ENCODE assay signal across 23 mouse cellular contexts in the genomic region with DNA sequence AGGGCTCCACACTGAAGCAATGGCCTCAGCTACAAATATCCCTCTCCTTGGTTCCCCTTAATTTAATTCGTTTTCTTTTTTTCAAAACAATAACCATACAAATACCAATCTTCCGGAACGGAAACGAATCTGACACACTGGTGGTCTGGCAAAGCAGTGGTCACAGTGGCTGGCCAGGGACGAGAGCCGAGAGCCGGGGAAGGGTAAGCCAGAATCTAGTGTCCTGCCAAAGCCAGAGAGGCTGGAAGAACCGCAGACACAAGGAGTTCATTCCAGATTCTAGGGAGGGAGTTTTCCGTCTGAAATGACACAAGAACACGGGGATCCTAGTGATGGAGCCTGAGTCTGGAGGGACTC. TPM values are rescaled to one million over a fixed set of nuclear protein-coding genes. Genes with fewer than 3 reads are reported as not detected.
DNase-seq lines count a peak whose midpoint lies in the region; ATAC-seq and TF ChIP-seq lines count a peak whose summit lies in the region.
"Had no signal": no experiment of that assay in that cellular context is flagged by ENCODE, and none has a peak within 500 bp of the region (broad histone marks: within the 10 kb centered on the region; RNA-seq: fewer than 3 reads in every experiment).

No protein-coding gene starts in this region.

- no peak for ATAC-seq in hindbrain, embryonic 11.5 days (ENCODE audit: low FRiP score)
- ATAC-seq in hindbrain, embryonic 13.5 days (ENCODE audit: low FRiP score) = no peak
- ATAC-seq in common myeloid progenitor, adult 5-6 weeks (replicated peaks; ENCODE audit: low read depth, poor library complexity, severe bottlenecking) = peak; percentile 26; the same call in 1 of the 2 replicates
- 0 out of 4 replicates have a peak, but pooled peaks have one; percentile 10 to 17 for ATAC-seq in hematopoietic stem cell, adult 5-6 weeks (replicated peaks in 1 of 2; ENCODE audit: insufficient read depth in 1 of 2, low FRiP score in 2 of 2, low TSS enrichment in 1 of 2, low read depth in 1 of 2, poor library complexity in 2 of 2, severe bottlenecking in 2 of 2)
- no peak for ATAC-seq in limb, embryonic 14.5 days (ENCODE audit: low FRiP score, low read depth)
- ATAC-seq: forebrain, embryonic 16.5 days; intestine, embryonic 15.5 days had no signal

- H3K27ac ChIP-seq in hindbrain, embryonic 11.5 days (ENCODE audit: low read depth, low read length) = no peak overlapping the region
- H3K27ac ChIP-seq in hindbrain, embryonic 13.5 days = no peak overlapping the region
- no peak overlapping the region for H3K27ac ChIP-seq in limb, embryonic 14.5 days (replicated peaks; ENCODE audit: low read depth, low read length)
- H3K27ac ChIP-seq: heart, embryonic 13.5 days; hindbrain, embryonic 15.5 days; intestine, embryonic 15.5 days had no signal

- H3K4me1 ChIP-seq in hindbrain, embryonic 11.5 days (replicated peaks; ENCODE audit: control insufficient read depth, insufficient read depth, low read length) = 0 out of 2 replicates have a peak, but pooled peaks cover 2% of the 10 kb centered on the region
- H3K4me1 ChIP-seq in hindbrain, embryonic 13.5 days (replicated peaks) = peaks cover 5% of the 10 kb centered on the region
- no peaks in the 10 kb centered on the region for H3K4me1 ChIP-seq in limb, embryonic 14.5 days (ENCODE audit: control insufficient read depth, insufficient read depth, low read length)

- no peaks in the 10 kb centered on the region for H3K9me3 ChIP-seq in hindbrain, embryonic 11.5 days (ENCODE audit: control insufficient read depth, low read length)
- H3K9me3 ChIP-seq in hindbrain, embryonic 13.5 days = no peaks in the 10 kb centered on the region
- H3K9me3 ChIP-seq in limb, embryonic 14.5 days (ENCODE audit: control insufficient read depth, low read length) = no peaks in the 10 kb centered on the region
- H3K9me3 ChIP-seq: heart, embryonic 13.5 days; hindbrain, embryonic 15.5 days; intestine, embryonic 15.5 days had no signal

- peaks cover 92% of the 10 kb centered on the region for H3K27me3 ChIP-seq in hindbrain, embryonic 11.5 days (ENCODE audit: control insufficient read depth, insufficient read depth, low read length)
- peaks cover 96% of the 10 kb centered on the region for H3K27me3 ChIP-seq in hindbrain, embryonic 13.5 days
- H3K27me3 ChIP-seq in limb, embryonic 14.5 days (ENCODE audit: control insufficient read depth, insufficient read depth, low read length) = peaks cover 94% of the 10 kb centered on the region

- no peaks in the 10 kb centered on the region for H3K36me3 ChIP-seq in hindbrain, embryonic 11.5 days (ENCODE audit: control insufficient read depth, insufficient read depth, low read length)
- no peaks in the 10 kb centered on the region for H3K36me3 ChIP-seq in hindbrain, embryonic 13.5 days
- H3K36me3 ChIP-seq in limb, embryonic 14.5 days (ENCODE audit: control insufficient read depth, insufficient read depth, low read length) = no peaks in the 10 kb centered on the region
- H3K36me3 ChIP-seq: heart, embryonic 13.5 days; hindbrain, embryonic 15.5 days; intestine, embryonic 15.5 days had no signal

- TF ChIP-seq POLR2A in limb, embryonic 14.5 days (IDR thresholded peaks at IDR 0.05; ENCODE audit: borderline replicate concordance, extremely low read depth, insufficient read depth, insufficient read length) = no peak

- peak; percentile 60 for DNase-seq in hindbrain, embryonic 11.5 days (ENCODE audit: low spot score)
- DNase-seq in limb, embryonic 14.5 days (ENCODE audit: low spot score) = no peak
- DNase-seq in adrenal gland, adult 2 months = no peak
- no peak for DNase-seq in layer of hippocampus, postnatal 10 days (ENCODE audit: low spot score in 2 of 2)
- DNase-seq: adrenal gland, postnatal 14 days; cerebellum, adult 11-12 months; cerebellum, adult 9-10 months; gastrocnemius, postnatal 14 days; heart, postnatal 36 days; kidney, adult 8-10 months had no signal

- no peak overlapping the region for H3K9ac ChIP-seq in hindbrain, embryonic 11.5 days (ENCODE audit: low read depth, low read length)
- no peak overlapping the region for H3K9ac ChIP-seq in hindbrain, embryonic 13.5 days
- H3K9ac ChIP-seq in limb, embryonic 14.5 days (ENCODE audit: low read depth, low read length, severe bottlenecking) = 0 out of 2 replicates have a peak overlapping the region, but pooled peaks have one; percentile 12
- H3K9ac ChIP-seq: heart, embryonic 13.5 days; hindbrain, embryonic 15.5 days; intestine, embryonic 15.5 days had no signal

- no peak overlapping the region for H3K4me2 ChIP-seq in hindbrain, embryonic 11.5 days (replicated peaks; ENCODE audit: low read depth, low read length)
- H3K4me2 ChIP-seq in hindbrain, embryonic 13.5 days = no peak overlapping the region
- no peak overlapping the region for H3K4me2 ChIP-seq in limb, embryonic 14.5 days (replicated peaks; ENCODE audit: low read depth, low read length, severe bottlenecking)
- H3K4me2 ChIP-seq: heart, embryonic 13.5 days; hindbrain, embryonic 15.5 days; intestine, embryonic 15.5 days had no signal

- H3K4me3 ChIP-seq in hindbrain, embryonic 11.5 days (ENCODE audit: low read depth, low read length) = no peak overlapping the region
- H3K4me3 ChIP-seq in hindbrain, embryonic 13.5 days = no peak overlapping the region
- H3K4me3 ChIP-seq in limb, embryonic 14.5 days (replicated peaks; ENCODE audit: low read length) = no peak overlapping the region
- H3K4me3 ChIP-seq: heart, embryonic 13.5 days; hindbrain, embryonic 15.5 days; intestine, embryonic 15.5 days had no signal

- 2% methylated on average over 10 of the region's 10 CpGs for WGBS in hindbrain, embryonic 11.5 days
- 2% methylated on average over 10 of the region's 10 CpGs for WGBS in hindbrain, embryonic 13.5 days
- 4% methylated on average over 10 of the region's 10 CpGs for WGBS in limb, embryonic 14.5 days

RNA-seq across cellular contexts. Expression of a gene that starts 7.4 kb away (rescaled TPM):
- polyA plus RNA-seq in hindbrain, embryonic 11.5 days (2014; fragmentation: Nextera tagmentation; extraction: Ambion mirVana) = 0.23 and 0.39 TPM in 2 replicates
- polyA plus RNA-seq in hindbrain, embryonic 13.5 days (2015; fragmentation: Nextera tagmentation; extraction: Ambion mirVana) = not detected in 2 replicates
- total RNA-seq in common myeloid progenitor, adult 5-6 weeks (2017) = not detected in 2 replicates
- not detected in 2 replicates for total RNA-seq in hematopoietic stem cell, adult 5-6 weeks (2017)
- 0.70 and 1.1 TPM in 2 replicates for polyA plus RNA-seq in limb, embryonic 14.5 days (2012; rRNA removed)
- 0.80 and 1.4 TPM in 2 replicates for polyA plus RNA-seq in limb, embryonic 14.5 days (2014; fragmentation: Nextera tagmentation; extraction: Ambion mirVana)
- not detected for total RNA-seq in adrenal gland, adult 2 months (2021)
- not detected in 2 replicates for polyA plus RNA-seq in adrenal gland, adult 2 months (2012; rRNA removed)
- not detected for total RNA-seq in layer of hippocampus, postnatal 10 days (2021)
- total RNA-seq: adrenal gland, postnatal 14 days; gastrocnemius, adult 18-20 months; gastrocnemius, postnatal 14 days; heart, adult 8-10 months; heart, postnatal 36 days had no signal
- polyA plus RNA-seq: forebrain, embryonic 16.5 days; gonadal fat pad, adult 2 months; heart, embryonic 13.5 days; heart, postnatal 0 days; hindbrain, embryonic 15.5 days; intestine, embryonic 15.5 days had no signal

RNA-seq across cellular contexts. Expression of a gene that starts 26.0 kb away (rescaled TPM):
- polyA plus RNA-seq in hindbrain, embryonic 11.5 days (2014; fragmentation: Nextera tagmentation; extraction: Ambion mirVana) = not detected in 2 replicates
- not detected in 2 replicates for polyA plus RNA-seq in hindbrain, embryonic 13.5 days (2015; fragmentation: Nextera tagmentation; extraction: Ambion mirVana)
- not detected in 2 replicates for total RNA-seq in common myeloid progenitor, adult 5-6 weeks (2017)
- total RNA-seq in hematopoietic stem cell, adult 5-6 weeks (2017) = not detected in 2 replicates
- polyA plus RNA-seq in limb, embryonic 14.5 days (2012; rRNA removed) = not detected in 2 replicates
- polyA plus RNA-seq in limb, embryonic 14.5 days (2014; fragmentation: Nextera tagmentation; extraction: Ambion mirVana) = not detected in 2 replicates
- total RNA-seq in adrenal gland, adult 2 months (2021) = not detected
- polyA plus RNA-seq in adrenal gland, adult 2 months (2012; rRNA removed) = 0.10 TPM in 1 of 2 replicates, not detected in the other
- total RNA-seq in layer of hippocampus, postnatal 10 days (2021) = not detected
- total RNA-seq: ES-E14; gastrocnemius, adult 18-20 months; gastrocnemius, postnatal 14 days had no signal
- polyA plus RNA-seq: embryonic facial prominence, embryonic 14.5 days; forebrain, embryonic 16.5 days; gonadal fat pad, adult 2 months; hindbrain, embryonic 15.5 days; intestine, embryonic 15.5 days had no signal

RNA-seq across cellular contexts. Expression of a gene that starts 39.1 kb away (rescaled TPM):
- 0.15 TPM in 1 of 2 replicates, not detected in the other for polyA plus RNA-seq in hindbrain, embryonic 11.5 days (2014; fragmentation: Nextera tagmentation; extraction: Ambion mirVana)
- not detected in 2 replicates for polyA plus RNA-seq in hindbrain, embryonic 13.5 days (2015; fragmentation: Nextera tagmentation; extraction: Ambion mirVana)
- not detected in 2 replicates for total RNA-seq in common myeloid progenitor, adult 5-6 weeks (2017)
- total RNA-seq in hematopoietic stem cell, adult 5-6 weeks (2017) = not detected in 2 replicates
- polyA plus RNA-seq in limb, embryonic 14.5 days (2012; rRNA removed) = 0.05 TPM in 2 replicates
- not detected in 2 replicates for polyA plus RNA-seq in limb, embryonic 14.5 days (2014; fragmentation: Nextera tagmentation; extraction: Ambion mirVana)
- not detected for total RNA-seq in adrenal gland, adult 2 months (2021)
- polyA plus RNA-seq in adrenal gland, adult 2 months (2012; rRNA removed) = not detected in 2 replicates
- under 1 TPM; 0.21 to 0.56 TPM for total RNA-seq in layer of hippocampus, postnatal 10 days (2021)
- total RNA-seq: adrenal gland, postnatal 14 days; ES-E14; gastrocnemius, adult 18-20 months; gastrocnemius, postnatal 14 days; heart, postnatal 36 days had no signal
- polyA plus RNA-seq: heart, embryonic 13.5 days; heart, postnatal 0 days; hindbrain, embryonic 15.5 days had no signal

RNA-seq across cellular contexts. Expression of a gene that starts 47.7 kb away (rescaled TPM):
- not detected in 2 replicates for polyA plus RNA-seq in hindbrain, embryonic 11.5 days (2014; fragmentation: Nextera tagmentation; extraction: Ambion mirVana)
- polyA plus RNA-seq in hindbrain, embryonic 13.5 days (2015; fragmentation: Nextera tagmentation; extraction: Ambion mirVana) = not detected in 2 replicates
- not detected in 2 replicates for total RNA-seq in common myeloid progenitor, adult 5-6 weeks (2017)
- not detected in 2 replicates for total RNA-seq in hematopoietic stem cell, adult 5-6 weeks (2017)
- not detected in 2 replicates for polyA plus RNA-seq in limb, embryonic 14.5 days (2012; rRNA removed)
- polyA plus RNA-seq in limb, embryonic 14.5 days (2014; fragmentation: Nextera tagmentation; extraction: Ambion mirVana) = not detected in 2 replicates
- total RNA-seq in adrenal gland, adult 2 months (2021) = under 1 TPM in 1 of 2 experiments, not detected in 1; 0.23 TPM
- not detected in 2 replicates for polyA plus RNA-seq in adrenal gland, adult 2 months (2012; rRNA removed)
- not detected for total RNA-seq in layer of hippocampus, postnatal 10 days (2021)
- total RNA-seq: ES-E14; gastrocnemius, adult 18-20 months; gastrocnemius, postnatal 14 days; heart, postnatal 36 days had no signal
- polyA plus RNA-seq: embryonic facial prominence, embryonic 14.5 days; forebrain, embryonic 16.5 days; gonadal fat pad, adult 2 months; hindbrain, embryonic 15.5 days had no signal

RNA-seq across cellular contexts. Expression of a gene that starts 58.7 kb away (rescaled TPM):
- polyA plus RNA-seq in hindbrain, embryonic 11.5 days (2014; fragmentation: Nextera tagmentation; extraction: Ambion mirVana) = 0.12 TPM in 1 of 2 replicates, not detected in the other
- polyA plus RNA-seq in hindbrain, embryonic 13.5 days (2015; fragmentation: Nextera tagmentation; extraction: Ambion mirVana) = 0.19 and 0.21 TPM in 2 replicates
- not detected in 2 replicates for total RNA-seq in common myeloid progenitor, adult 5-6 weeks (2017)
- total RNA-seq in hematopoietic stem cell, adult 5-6 weeks (2017) = not detected in 2 replicates
- not detected in 2 replicates for polyA plus RNA-seq in limb, embryonic 14.5 days (2012; rRNA removed)
- polyA plus RNA-seq in limb, embryonic 14.5 days (2014; fragmentation: Nextera tagmentation; extraction: Ambion mirVana) = not detected in 2 replicates
- not detected for total RNA-seq in adrenal gland, adult 2 months (2021)
- polyA plus RNA-seq in adrenal gland, adult 2 months (2012; rRNA removed) = 0.06 TPM in 1 of 2 replicates, not detected in the other
- not detected for total RNA-seq in layer of hippocampus, postnatal 10 days (2021)
- total RNA-seq: adrenal gland, postnatal 14 days; gastrocnemius, adult 18-20 months; gastrocnemius, postnatal 14 days; heart, postnatal 36 days had no signal
- polyA plus RNA-seq: heart, embryonic 13.5 days; intestine, embryonic 15.5 days had no signal

Comparison
In these comparisons a context has a peak if more than half of its experiments do, and no peak if none do; other contexts are left out.
1. ATAC-seq: peak in common myeloid progenitor, adult 5-6 weeks (single experiment) and hematopoietic stem cell, adult 5-6 weeks (2 of 2); none in hindbrain, embryonic 11.5 days (single experiment), hindbrain, embryonic 13.5 days (single experiment) and limb, embryonic 14.5 days (single experiment).